Mouse (Mus musculus): ENCODE results near the gene Clec4e. TPM values are rescaled to one million over a fixed set of nuclear protein-coding genes. Genes with fewer than 3 reads are reported as not detected.
"Not testable (repeated sequence)": the region's sequence is repeated elsewhere in the genome, so short reads cannot be mapped to it uniquely, and the experiment has no call there.

Gene Clec4e
- polyA plus RNA-seq, 1 experiment, result 0.03 TPM

DNA sequence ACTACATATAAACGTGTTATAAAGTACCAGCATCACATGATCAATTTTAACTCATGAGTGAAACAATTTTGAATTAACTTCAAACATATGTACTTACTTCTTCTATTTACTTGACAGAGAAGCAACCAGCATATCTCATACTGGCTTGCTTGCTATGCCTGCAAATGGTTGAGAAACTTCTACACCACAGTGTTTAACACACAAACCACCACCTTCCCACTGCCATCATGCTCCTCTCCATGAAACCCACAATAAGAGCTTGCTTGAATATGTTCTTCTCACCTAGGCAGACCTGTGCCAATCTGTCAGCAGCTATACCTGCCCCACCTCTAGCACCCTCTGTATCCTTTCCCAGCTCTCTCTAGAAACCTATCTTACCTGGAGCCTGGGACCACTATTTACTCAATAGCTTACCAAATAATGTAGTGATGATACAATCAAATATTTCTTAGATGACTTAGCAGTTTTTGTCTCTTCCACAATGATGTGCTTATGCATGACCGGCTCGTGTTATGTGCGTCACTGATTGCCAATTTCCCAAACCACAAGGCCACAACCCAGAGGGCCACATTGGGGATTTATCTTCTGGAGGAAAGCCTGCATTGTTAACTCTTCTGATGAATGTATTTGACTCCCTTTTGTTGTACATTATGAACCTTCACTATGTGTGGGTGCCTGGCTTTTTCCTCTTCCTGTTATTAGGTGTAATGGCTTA, 29.6 kb downstream of the Clec4e start:
- no peak overlapping the region for H3K27ac ChIP-seq (ENCODE audit: insufficient read depth, low read depth, low read length)
- H3K4me1 ChIP-seq (ENCODE audit: control insufficient read depth, insufficient read depth, low read length), result no peaks in the 10 kb centered on the region
- DNase-seq, result no peak
- H3K27me3 ChIP-seq (replicated peaks; ENCODE audit: control insufficient read depth, insufficient read depth, low read length), result no peaks in the 10 kb centered on the region
- no peak overlapping the region for H3K4me3 ChIP-seq (ENCODE audit: insufficient read depth, low read depth, low read length)
- 75% methylated on average over 4 of the region's 4 CpGs for WGBS
- TF ChIP-seq POLR2A (IDR thresholded peaks at IDR 0.05; ENCODE audit: low read depth, low read length), result no peak
- TF ChIP-seq CTCF (conservative IDR thresholded peaks at IDR 0.05; ENCODE audit: insufficient read depth, insufficient read length, low read depth, low read length), result no peak
- no peaks in the 10 kb centered on the region for H3K36me3 ChIP-seq (ENCODE audit: control insufficient read depth, insufficient read depth, low read length)

DNA sequence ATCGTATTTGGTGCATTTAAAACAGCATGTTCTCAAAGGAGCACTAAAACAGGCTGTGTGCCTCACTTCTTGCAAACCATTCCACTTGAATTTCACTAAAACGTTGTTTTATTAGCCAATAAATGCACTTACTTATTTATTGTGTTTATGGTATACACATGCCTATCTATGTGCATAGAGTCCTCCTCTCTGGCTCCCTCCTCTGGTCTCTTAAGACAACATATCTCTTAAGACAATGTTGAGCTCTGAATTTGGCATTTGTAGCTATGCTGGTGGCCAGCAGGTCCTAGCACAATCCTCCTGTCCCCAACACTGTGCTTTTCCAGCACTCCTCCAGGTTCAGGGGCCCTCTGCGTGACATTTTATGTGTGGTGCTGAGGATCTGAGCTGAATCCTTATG, 30.7 kb downstream of the Clec4e start:
- TF ChIP-seq POLR2A (IDR thresholded peaks at IDR 0.05; ENCODE audit: low read depth, low read length), result no peak
- TF ChIP-seq CTCF (conservative IDR thresholded peaks at IDR 0.05; ENCODE audit: insufficient read depth, insufficient read length, low read depth, low read length), result no peak
- 70% methylated on average over 3 of the region's 3 CpGs for WGBS

DNA sequence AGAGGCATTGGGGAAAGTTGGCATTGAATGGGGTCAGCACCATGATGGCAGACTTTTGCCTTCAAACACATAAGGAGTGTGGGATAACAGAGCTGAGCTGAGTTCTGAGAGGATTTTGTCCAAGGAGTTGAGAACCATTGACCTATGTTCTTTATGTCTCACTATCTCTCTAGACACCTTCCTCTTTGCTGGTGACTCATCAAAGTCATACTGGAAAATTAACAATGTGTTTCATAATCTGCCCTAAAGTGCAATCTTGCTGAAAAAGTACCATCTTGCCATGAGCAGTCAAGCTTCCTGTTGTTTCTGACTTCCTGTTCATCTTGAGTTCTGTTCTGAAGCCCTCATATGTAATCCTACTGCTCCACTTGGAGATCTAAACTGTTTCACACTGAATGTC, 36.9 kb downstream of the Clec4e start:
- Histone ChIP-seq H3K4me1 (ENCODE audit: control insufficient read depth, insufficient read depth, low read length) (no peaks in the 10 kb centered on the region), H3K27me3 (replicated peaks; ENCODE audit: control insufficient read depth, insufficient read depth, low read length) (no peaks in the 10 kb centered on the region), H3K27ac (ENCODE audit: insufficient read depth, low read depth, low read length) (no peak overlapping the region), H3K36me3 (ENCODE audit: control insufficient read depth, insufficient read depth, low read length) (no peaks in the 10 kb centered on the region), H3K4me3 (ENCODE audit: insufficient read depth, low read depth, low read length) (no peak overlapping the region)
- no peak for DNase-seq
- TF ChIP-seq POLR2A (IDR thresholded peaks at IDR 0.05; ENCODE audit: low read depth, low read length) (no peak), CTCF (conservative IDR thresholded peaks at IDR 0.05; ENCODE audit: insufficient read depth, insufficient read length, low read depth, low read length) (no peak)

More for the DNA sequence above, 30.7 kb downstream of the Clec4e start:
- Histone ChIP-seq H3K4me3 (ENCODE audit: insufficient read depth, low read depth, low read length) (no peak overlapping the region), H3K27ac (ENCODE audit: insufficient read depth, low read depth, low read length) (no peak overlapping the region), H3K4me1 (ENCODE audit: control insufficient read depth, insufficient read depth, low read length) (no peaks in the 10 kb centered on the region), H3K27me3 (replicated peaks; ENCODE audit: control insufficient read depth, insufficient read depth, low read length) (no peaks in the 10 kb centered on the region), H3K36me3 (ENCODE audit: control insufficient read depth, insufficient read depth, low read length) (no peaks in the 10 kb centered on the region)
- no peak for DNase-seq

DNA sequence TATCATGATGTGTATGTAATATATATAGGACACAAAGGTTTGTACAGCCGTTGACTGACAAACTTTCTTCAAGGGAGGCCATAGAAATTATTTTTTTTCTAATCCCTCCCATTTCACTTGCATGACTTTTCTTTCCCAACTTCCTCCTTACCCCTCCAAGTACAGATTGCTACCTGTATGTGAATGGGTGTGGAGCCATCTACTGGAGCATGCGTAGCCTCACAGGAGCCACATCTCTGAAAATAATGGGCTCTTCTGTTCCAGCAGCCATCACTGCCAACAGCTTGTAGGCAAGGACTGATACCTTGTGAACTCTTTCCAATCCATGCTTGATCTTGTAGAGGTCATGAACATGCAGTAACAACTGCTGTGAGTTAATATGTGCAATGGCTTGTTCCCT, 40.8 kb downstream of the Clec4e start:
- not testable (repeated sequence) for DNase-seq; H3K27ac ChIP-seq (ENCODE audit: insufficient read depth, low read depth, low read length); H3K27me3 ChIP-seq (replicated peaks; ENCODE audit: control insufficient read depth, insufficient read depth, low read length); H3K4me1 ChIP-seq (ENCODE audit: control insufficient read depth, insufficient read depth, low read length); H3K36me3 ChIP-seq (ENCODE audit: control insufficient read depth, insufficient read depth, low read length); H3K4me3 ChIP-seq (ENCODE audit: insufficient read depth, low read depth, low read length)
- WGBS, result 83% methylated on average over 2 of the region's 2 CpGs

DNA sequence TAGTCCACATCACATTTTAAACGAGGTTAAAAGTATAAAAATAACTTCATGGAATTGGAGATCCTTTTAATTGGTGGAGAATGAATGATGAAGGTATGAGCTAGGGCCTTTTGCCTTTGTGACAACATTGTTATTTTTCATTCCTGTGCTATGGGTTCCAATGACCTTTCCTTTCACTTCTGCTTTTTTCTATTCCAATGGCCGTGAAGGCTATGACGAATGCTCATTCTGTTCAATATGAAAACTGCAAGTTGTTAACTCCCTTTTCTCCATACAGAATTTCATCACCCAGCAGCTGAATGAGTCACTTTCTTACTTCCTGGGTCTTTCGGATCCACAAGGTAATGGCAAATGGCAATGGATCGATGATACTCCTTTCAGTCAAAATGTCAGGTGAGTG, 45.5 kb downstream of the Clec4e start:
- Histone ChIP-seq H3K27me3 (replicated peaks; ENCODE audit: control insufficient read depth, insufficient read depth, low read length) (no peaks in the 10 kb centered on the region), H3K4me3 (ENCODE audit: insufficient read depth, low read depth, low read length) (no peak overlapping the region), H3K4me1 (ENCODE audit: control insufficient read depth, insufficient read depth, low read length) (no peaks in the 10 kb centered on the region), H3K36me3 (ENCODE audit: control insufficient read depth, insufficient read depth, low read length) (no peaks in the 10 kb centered on the region), H3K27ac (ENCODE audit: insufficient read depth, low read depth, low read length) (no peak overlapping the region)
- WGBS, result 83% methylated on average over 5 of the region's 5 CpGs
- TF ChIP-seq POLR2A (IDR thresholded peaks at IDR 0.05; ENCODE audit: low read depth, low read length) (no peak), CTCF (conservative IDR thresholded peaks at IDR 0.05; ENCODE audit: insufficient read depth, insufficient read length, low read depth, low read length) (no peak)
- DNase-seq, result no peak

DNA sequence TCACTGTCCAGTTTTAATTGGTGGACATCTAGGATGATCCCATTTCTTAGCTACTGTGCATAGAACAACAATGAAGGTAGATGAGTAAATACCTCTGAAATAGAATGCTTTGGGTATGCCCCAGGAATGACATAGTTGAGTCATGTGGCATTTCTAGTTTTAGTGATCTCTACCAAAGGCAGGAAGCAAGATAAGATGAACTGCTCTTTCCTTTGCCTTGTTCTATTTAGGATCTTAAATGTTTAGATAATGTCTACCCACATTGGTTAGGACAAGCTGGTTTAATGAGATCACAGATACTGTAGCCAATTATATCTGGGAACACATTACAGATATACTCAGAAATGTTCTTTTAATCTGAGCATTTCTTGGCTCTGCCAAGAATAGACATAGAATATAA, 52.1 kb downstream of the Clec4e start:
- Histone ChIP-seq H3K27me3 (replicated peaks; ENCODE audit: control insufficient read depth, insufficient read depth, low read length) (no peaks in the 10 kb centered on the region), H3K36me3 (ENCODE audit: control insufficient read depth, insufficient read depth, low read length) (no peaks in the 10 kb centered on the region), H3K4me3 (ENCODE audit: insufficient read depth, low read depth, low read length) (no peak overlapping the region), H3K4me1 (ENCODE audit: control insufficient read depth, insufficient read depth, low read length) (no peaks in the 10 kb centered on the region), H3K27ac (ENCODE audit: insufficient read depth, low read depth, low read length) (no peak overlapping the region)
- TF ChIP-seq CTCF (conservative IDR thresholded peaks at IDR 0.05; ENCODE audit: insufficient read depth, insufficient read length, low read depth, low read length), result no peak
- TF ChIP-seq POLR2A (IDR thresholded peaks at IDR 0.05; ENCODE audit: low read depth, low read length), result no peak
- no peak for DNase-seq

Other genes starting within 250 kb of the Clec4e start
- gene Clec4b1, start 239.9 kb downstream of the Clec4e start, polyA plus RNA-seq (2012; rRNA removed), result 0.64 and 1.5 TPM in 2 replicates
- 0.58 and 2.0 TPM in 2 replicates for gene Clec4a2, start 183.4 kb downstream of the Clec4e start, polyA plus RNA-seq (2012; rRNA removed)
- not detected in 2 replicates for gene Clec4b2, start 117.0 kb downstream of the Clec4e start, polyA plus RNA-seq (2012; rRNA removed)
- 0.42 and 1.5 TPM in 2 replicates for gene Clec4n, start 60.0 kb downstream of the Clec4e start, polyA plus RNA-seq (2012; rRNA removed)
- gene Clec4d, start 27.8 kb downstream of the Clec4e start, polyA plus RNA-seq (2012; rRNA removed), result 0.05 TPM in 1 of 2 replicates, not detected in the other
- not detected in 2 replicates for gene Vmn2r19, start 18.5 kb upstream of the Clec4e start, polyA plus RNA-seq (2012; rRNA removed)
- not detected in 2 replicates for gene Vmn2r20, start 128.2 kb upstream of the Clec4e start, polyA plus RNA-seq (2012; rRNA removed)
- not detected in 2 replicates for gene Vmn2r21, start 243.5 kb upstream of the Clec4e start, polyA plus RNA-seq (2012; rRNA removed)

All from kidney, adult 2 months (tissue).